Mouse (Mus musculus): Measurements from ENCODE around the gene Srsf3. TPM values are rescaled to one million over a fixed set of nuclear protein-coding genes. Genes with fewer than 3 reads are reported as not detected.

Gene Srsf3
- total and polyA plus RNA-seq, 3 experiments: 171 to 687 (median 380) TPM

DNA sequence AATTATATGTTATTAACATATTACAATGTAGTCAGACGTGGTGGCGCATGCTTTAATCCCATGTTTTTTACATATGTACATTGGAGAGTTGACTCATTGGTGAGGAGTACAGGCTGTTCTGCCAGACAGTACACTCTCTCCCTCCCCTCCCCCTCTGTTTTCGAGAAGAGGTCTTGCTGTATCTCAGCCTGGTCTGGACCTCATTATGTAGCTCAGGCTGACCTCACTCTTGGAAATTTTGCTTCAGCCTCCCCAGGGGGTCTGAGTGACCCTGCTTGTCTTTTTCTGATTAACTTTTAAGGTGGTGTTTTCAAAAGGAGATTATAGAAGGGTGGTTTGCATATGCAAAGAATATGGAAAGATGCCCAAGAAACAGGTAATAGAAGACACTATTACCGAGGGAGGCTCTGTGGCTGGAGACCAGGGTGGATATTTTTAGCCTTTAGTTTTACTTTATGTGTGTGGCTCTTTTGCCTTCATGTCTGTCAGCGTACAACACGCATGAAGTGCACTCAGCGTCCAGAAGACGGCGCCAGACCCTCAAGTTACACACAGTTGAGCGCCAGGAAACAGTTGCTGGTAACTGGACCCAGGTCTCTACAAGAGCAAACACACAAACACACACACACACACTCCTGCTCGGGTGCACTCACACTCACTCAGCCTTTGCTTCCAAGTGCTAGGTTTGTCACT lies 14.0 kb upstream of the Srsf3 start:
- Histone ChIP-seq H3K4me2 (ENCODE audit: insufficient read depth, low read depth, poor library complexity, severe bottlenecking) (no peak overlapping the region; the same call in 1 of the 2 replicates), H3K79me2 (replicated peaks; ENCODE audit: control insufficient read depth, extremely low read depth, insufficient read depth, poor library complexity, severe bottlenecking) (no peaks in the 10 kb centered on the region), H3K9me3 (replicated peaks; ENCODE audit: low read length) (no peaks in the 10 kb centered on the region), H3K4me1 (ENCODE audit: control insufficient read depth in 1 of 2, insufficient read depth in 2 of 2) (peaks cover 9 to 58% of the 10 kb centered on the region in 2 experiments; a peak in 3 of 4 replicates), H3K4me3 (replicated peaks in 1 of 3; ENCODE audit: low read depth in 2 of 3, low read length in 2 of 3, poor library complexity in 1 of 3) (no peak overlapping the region), H3K27me3 (replicated peaks) (no peaks in the 10 kb centered on the region), H3K27ac (ENCODE audit: insufficient read depth, low read depth) (peak overlapping the region; percentile 83), H3K9ac (ENCODE audit: insufficient read depth, low read depth) (no peak overlapping the region), H3K36me3 (replicated peaks in 1 of 2; ENCODE audit: control insufficient read depth in 1 of 2, insufficient read depth in 1 of 2, low read length in 1 of 2) (no peaks in the 10 kb centered on the region)
- peak; percentile 94 for DNase-seq (ENCODE audit: extremely low read depth)
- in situ Hi-C loops (cut with MboI; ENCODE audit: low pct_ligation_motif_present, low pct_unique_long_range_greater_than_20kb, low sequenced_read_pairs): loop anchor here (10.0 kb wide), 1 partner anchor 114 kb away; no protein-coding TSS in a partner anchor
- dilution Hi-C loops (cut with MboI; ENCODE audit: extremely low pct_ligation_motif_present, extremely low pct_unique_long_range_greater_than_20kb, low sequenced_read_pairs): no loop called here
- peak; percentile 56 for TF ChIP-seq ELF1 (IDR thresholded peaks at IDR 0.05; ENCODE audit: low read depth, low read length)
- peak; percentile 68 for TF ChIP-seq NELFE (IDR thresholded peaks at IDR 0.05; ENCODE audit: low read depth, low read length)
- peak; percentile 81; the same call in 1 of the 2 replicates for TF ChIP-seq CHD2 (IDR thresholded peaks at IDR 0.05; ENCODE audit: low read length)
- peak; percentile 35; the same call in 1 of the 2 replicates for TF ChIP-seq TCF12 (IDR thresholded peaks at IDR 0.05; ENCODE audit: low read depth, low read length)
- TF ChIP-seq ZNF384 (IDR thresholded peaks at IDR 0.05; ENCODE audit: low read depth, low read length): peak; percentile 29; the same call in 1 of the 2 replicates
- no peak for TF ChIP-seq JUND (conservative IDR thresholded peaks at IDR 0.05; ENCODE audit: low read depth, low read length)
- TF ChIP-seq UBTF (IDR thresholded peaks at IDR 0.05; ENCODE audit: low read depth, low read length): no peak
- no peak for TF ChIP-seq USF1 (IDR thresholded peaks at IDR 0.05; ENCODE audit: low read depth, low read length)
- no peak for TF ChIP-seq CHD1 (IDR thresholded peaks at IDR 0.05; ENCODE audit: low read depth, low read length)
- TF ChIP-seq USF2 (conservative IDR thresholded peaks at IDR 0.05; ENCODE audit: low read depth, low read length): no peak
- no peak for TF ChIP-seq ZKSCAN1 (IDR thresholded peaks at IDR 0.05; ENCODE audit: borderline replicate concordance, low read depth, low read length)
- TF ChIP-seq E2F4 (IDR thresholded peaks at IDR 0.05; ENCODE audit: insufficient replicate concordance, low read depth, low read length): no peak
- peak; percentile 69 for TF ChIP-seq JUN (IDR thresholded peaks at IDR 0.05; ENCODE audit: insufficient read depth, low read depth, low read length)
- peak; percentile 92 for TF ChIP-seq ETS1 (conservative IDR thresholded peaks at IDR 0.05; ENCODE audit: low read depth, low read length)
- TF ChIP-seq PAX5 (IDR thresholded peaks at IDR 0.05; ENCODE audit: low read length): no peak
- 0 out of 2 replicates have a peak, but pooled peaks have one; percentile 31 for TF ChIP-seq MAZ (IDR thresholded peaks at IDR 0.05; ENCODE audit: low read depth, low read length)
- TF ChIP-seq SMC3 (IDR thresholded peaks at IDR 0.05; ENCODE audit: low read depth, low read length): peak; percentile 84
- TF ChIP-seq POLR2AphosphoS2 (IDR thresholded peaks at IDR 0.05; ENCODE audit: low read depth, low read length): no peak
- peak; percentile 52; the same call in 1 of the 2 replicates for TF ChIP-seq BHLHE40 (IDR thresholded peaks at IDR 0.05; ENCODE audit: low read depth, low read length)
- TF ChIP-seq RAD21 (IDR thresholded peaks at IDR 0.05; ENCODE audit: low read depth, low read length): peak; percentile 80
- TF ChIP-seq MYC (IDR thresholded peaks at IDR 0.05; ENCODE audit: low read depth, low read length): 0 out of 2 replicates have a peak, but pooled peaks have one; percentile 22
- TF ChIP-seq MEF2A (IDR thresholded peaks at IDR 0.05; ENCODE audit: borderline replicate concordance, low read depth, low read length): peak; percentile 98
- peak; percentile 49 for TF ChIP-seq EP300 (IDR thresholded peaks at IDR 0.05; ENCODE audit: low read length)
- TF ChIP-seq TBP (conservative IDR thresholded peaks at IDR 0.05; ENCODE audit: low read depth, low read length): peak; percentile 58
- TF ChIP-seq GABPA (IDR thresholded peaks at IDR 0.05; ENCODE audit: insufficient replicate concordance, low read depth, low read length): no peak
- TF ChIP-seq MXI1 (IDR thresholded peaks at IDR 0.05; ENCODE audit: low read depth, low read length): peak; percentile 53; the same call in 1 of the 2 replicates
- TF ChIP-seq ZMIZ1 (IDR thresholded peaks at IDR 0.05; ENCODE audit: low read depth, low read length): peak; percentile 57; the same call in 1 of the 2 replicates
- TF ChIP-seq MAFK (IDR thresholded peaks at IDR 0.05; ENCODE audit: insufficient replicate concordance, low read length): no peak
- peak; percentile 39 for TF ChIP-seq POLR2A (IDR thresholded peaks at IDR 0.05; ENCODE audit: low read depth, low read length)
- no peak for TF ChIP-seq NRF1 (IDR thresholded peaks at IDR 0.05; ENCODE audit: low read depth, low read length)
- peak; percentile 68; the same call in 1 of the 2 replicates for TF ChIP-seq SIN3A (IDR thresholded peaks at IDR 0.05; ENCODE audit: low read length)
- TF ChIP-seq CTCF (conservative IDR thresholded peaks at IDR 0.05 in 1 of 2, IDR thresholded peaks at IDR 0.05 in 1 of 2; ENCODE audit: low read depth in 2 of 2, low read length in 2 of 2): peak; percentile 88 to 95
- TF ChIP-seq IRF4 (IDR thresholded peaks at IDR 0.05; ENCODE audit: low read depth, low read length): peak; percentile 74
- peak; percentile 55; the same call in 1 of the 2 replicates for TF ChIP-seq MAX (IDR thresholded peaks at IDR 0.05; ENCODE audit: low read length)
- no peak; the same call in 1 of the 2 replicates for TF ChIP-seq HCFC1 (IDR thresholded peaks at IDR 0.05; ENCODE audit: low read depth, low read length)
- no peak for TF ChIP-seq ZC3H11A (IDR thresholded peaks at IDR 0.05; ENCODE audit: low read depth, low read length)
- no peak for TF ChIP-seq KAT2A (IDR thresholded peaks at IDR 0.05; ENCODE audit: insufficient replicate concordance, low read length)
- no peak for TF ChIP-seq RCOR1 (conservative IDR thresholded peaks at IDR 0.05; ENCODE audit: low read depth, low read length)
